Mouse (Mus musculus): ENCODE data around the gene 4930562C15Rik. TPM values are rescaled to one million over a fixed set of nuclear protein-coding genes. Genes with fewer than 3 reads are reported as not detected.
"Not testable (repeated sequence)": the region's sequence is repeated elsewhere in the genome, so short reads cannot be mapped to it uniquely, and the experiment has no call there.

Gene 4930562C15Rik
- not detected for total RNA-seq (2021)

GRCm38 (mm10) chr16:4835191-4835590 is at the start of gene 4930562C15Rik:
Gene 4930562C15Rik, plus strand, starts transcription at chr16:4835416.
- DNase-seq: no peak

- no peak for DNase-seq
These were observed 49.5 kb upstream of the 4930562C15Rik start for GRCm38 (mm10) chr16:4785706-4786105.

- DNase-seq: no peak
These were observed 47.0 kb upstream of the 4930562C15Rik start for GRCm38 (mm10) chr16:4788176-4788575.

- no peak for DNase-seq
These were observed 45.9 kb upstream of the 4930562C15Rik start for GRCm38 (mm10) chr16:4789311-4789768.

- DNase-seq: peak; percentile 97 to 98
These were observed 45.2 kb upstream of the 4930562C15Rik start, which contains the start of gene Cdip1 for GRCm38 (mm10) chr16:4789810-4790559. Gene Cdip1, minus strand, starts transcription at chr16:4790292.

GRCm38 (mm10) chr16:4791332-4791731 is 43.9 kb upstream of the 4930562C15Rik start:
- DNase-seq: no peak

- no peak for DNase-seq
These were observed 38.6 kb upstream of the 4930562C15Rik start for GRCm38 (mm10) chr16:4796631-4797030.

GRCm38 (mm10) chr16:4818349-4818748 is 16.9 kb upstream of the 4930562C15Rik start:
- DNase-seq: no peak

GRCm38 (mm10) chr16:4824466-4824865 is 10.8 kb upstream of the 4930562C15Rik start:
- not testable (repeated sequence) for DNase-seq

- no peak for DNase-seq
These were observed 7.6 kb upstream of the 4930562C15Rik start for GRCm38 (mm10) chr16:4827639-4828038.

- no peak for DNase-seq
These were observed 5.8 kb upstream of the 4930562C15Rik start for GRCm38 (mm10) chr16:4829271-4829900.

GRCm38 (mm10) chr16:4831650-4832419 is 3.4 kb upstream of the 4930562C15Rik start:
- peak in 1 of 2 experiments; percentile 20 for DNase-seq

- DNase-seq: peak; percentile 33 to 45
These were observed 1.4 kb upstream of the 4930562C15Rik start for GRCm38 (mm10) chr16:4833858-4834257.

GRCm38 (mm10) chr16:4837631-4838030 is 2.4 kb downstream of the 4930562C15Rik start:
- DNase-seq: no peak

- DNase-seq: no peak
These were observed 4.3 kb downstream of the 4930562C15Rik start for GRCm38 (mm10) chr16:4839552-4839951.

GRCm38 (mm10) chr16:4840231-4840630 is 5.0 kb downstream of the 4930562C15Rik start:
- no peak for DNase-seq

- DNase-seq: no peak
These were observed 11.8 kb downstream of the 4930562C15Rik start for GRCm38 (mm10) chr16:4847041-4847440.

- DNase-seq: no peak
These were observed 12.9 kb downstream of the 4930562C15Rik start for GRCm38 (mm10) chr16:4848090-4848489.

- DNase-seq: no peak
These were observed 15.1 kb downstream of the 4930562C15Rik start for GRCm38 (mm10) chr16:4850361-4850760.

GRCm38 (mm10) chr16:4850938-4851628 is 15.9 kb downstream of the 4930562C15Rik start:
- no peak for DNase-seq

- no peak for DNase-seq
These were observed 19.9 kb downstream of the 4930562C15Rik start for GRCm38 (mm10) chr16:4855046-4855650.

- no peak for DNase-seq
These were observed 26.2 kb downstream of the 4930562C15Rik start for GRCm38 (mm10) chr16:4861392-4861791.

Data from layer of hippocampus, postnatal 36 days (tissue).